Mouse (Mus musculus): ENCODE measurements around the gene Gnat3.
"Not testable (repeated sequence)": the region's sequence is repeated elsewhere in the genome, so short reads cannot be mapped to it uniquely, and the experiment has no call there.

The Gnat3 gene

DNA sequence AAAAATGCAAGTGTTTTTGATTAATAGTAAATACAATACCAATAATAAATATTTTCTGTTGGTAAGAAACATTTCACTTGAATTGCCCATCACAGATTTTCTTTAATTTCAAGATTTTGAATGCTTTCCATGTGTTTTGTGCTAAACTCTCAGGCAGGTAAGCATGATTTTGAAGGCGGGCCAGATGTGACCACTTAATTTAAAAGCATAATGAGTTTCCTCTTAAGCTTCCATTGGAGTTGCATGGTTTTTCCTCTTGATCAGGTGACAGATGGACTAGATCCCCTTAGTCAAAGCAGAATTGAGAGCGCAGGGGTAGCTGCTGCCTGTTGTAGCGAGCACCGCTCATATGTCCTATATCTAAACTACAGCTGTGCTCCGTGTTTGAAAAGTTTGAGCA is at the start of gene Gnat3:
TSS of gene Gnat3 (plus strand) at position 301 of the 400 bp plus-strand sequence.
- DNase-seq (ENCODE audit: low read depth, low spot score) = no peak

DNA sequence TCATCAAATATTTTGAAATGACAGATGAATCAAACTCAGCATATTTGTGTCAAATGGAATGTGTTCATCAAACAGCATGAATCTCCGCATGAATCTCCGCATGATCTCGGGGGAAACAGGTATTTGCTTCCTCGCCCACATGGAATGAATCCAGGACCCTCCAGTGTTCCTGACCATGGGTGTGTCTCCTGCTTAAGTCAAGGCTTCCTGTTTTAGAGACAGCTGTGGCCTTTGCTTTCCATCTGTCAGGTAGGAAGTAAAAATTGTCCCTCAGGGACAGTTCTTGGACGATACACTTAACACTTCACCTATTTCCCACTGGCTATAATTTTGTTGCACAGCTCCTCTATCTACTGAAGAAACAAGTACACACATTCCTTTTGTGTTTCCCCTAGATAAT is 43.4 kb upstream of the Gnat3 start:
- DNase-seq (ENCODE audit: low read depth, low spot score) = no peak

DNA sequence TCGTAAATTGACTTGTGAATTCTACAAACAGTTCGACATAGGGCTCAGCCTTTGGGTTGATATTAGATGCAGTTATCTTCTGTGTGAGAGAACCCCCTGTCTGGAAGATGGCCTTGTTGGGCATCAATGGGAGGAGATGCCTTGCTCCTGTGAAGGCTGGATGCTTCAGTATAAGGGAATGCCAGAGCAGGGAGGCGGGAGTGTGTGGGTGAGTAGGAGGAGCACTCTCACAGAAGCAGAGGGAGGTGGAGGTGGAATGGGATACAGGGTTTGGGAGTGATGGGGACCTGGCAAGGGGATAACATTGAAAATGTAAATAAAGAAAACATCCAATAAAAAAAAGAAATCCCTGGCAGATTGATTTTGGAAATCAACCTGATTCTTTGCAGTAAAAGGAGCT is 38.7 kb upstream of the Gnat3 start:
- DNase-seq (ENCODE audit: low read depth, low spot score) = no peak

DNA sequence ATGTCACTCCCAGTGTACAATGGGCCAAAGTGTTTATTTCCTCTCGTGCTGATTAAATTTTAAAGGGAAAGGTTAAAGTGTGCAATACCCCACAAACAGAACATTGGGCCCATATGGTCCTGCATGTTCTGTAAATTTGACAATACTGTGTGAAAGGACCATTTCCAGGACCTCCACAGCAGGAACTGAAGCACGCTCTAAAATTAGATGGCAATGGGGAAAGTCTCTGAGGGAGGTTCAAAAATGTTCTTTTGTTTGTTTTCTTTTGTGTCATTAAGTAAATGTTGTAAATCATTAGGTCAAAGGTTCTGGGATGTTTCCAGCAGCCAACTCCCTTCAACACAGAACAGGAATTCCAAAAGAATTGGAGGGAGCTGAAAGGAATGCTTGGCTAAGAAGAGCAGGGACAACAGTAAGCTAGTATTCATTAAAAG is 38.2 kb upstream of the Gnat3 start:
- no peak for DNase-seq (ENCODE audit: low read depth, low spot score)

DNA sequence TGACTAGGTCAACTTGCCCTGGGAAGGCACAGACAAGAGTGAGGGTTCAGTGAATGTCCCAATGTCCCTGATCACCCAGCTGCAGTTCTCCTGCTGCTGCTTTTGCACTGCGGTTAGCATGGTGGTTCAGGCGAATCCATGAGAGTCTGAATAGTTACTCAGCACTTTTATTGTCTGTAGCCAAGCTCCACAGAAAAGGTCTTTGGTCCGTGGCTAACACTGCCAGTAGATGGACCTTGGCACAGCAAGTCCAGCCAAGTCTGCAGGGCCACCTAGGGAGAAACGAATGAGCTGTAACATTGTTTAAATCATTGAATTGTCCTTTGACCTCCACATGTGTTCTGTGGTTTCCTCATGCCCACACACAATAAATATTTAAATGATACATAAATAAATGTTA is 33.9 kb upstream of the Gnat3 start:
- no peak for DNase-seq (ENCODE audit: low read depth, low spot score)

DNA sequence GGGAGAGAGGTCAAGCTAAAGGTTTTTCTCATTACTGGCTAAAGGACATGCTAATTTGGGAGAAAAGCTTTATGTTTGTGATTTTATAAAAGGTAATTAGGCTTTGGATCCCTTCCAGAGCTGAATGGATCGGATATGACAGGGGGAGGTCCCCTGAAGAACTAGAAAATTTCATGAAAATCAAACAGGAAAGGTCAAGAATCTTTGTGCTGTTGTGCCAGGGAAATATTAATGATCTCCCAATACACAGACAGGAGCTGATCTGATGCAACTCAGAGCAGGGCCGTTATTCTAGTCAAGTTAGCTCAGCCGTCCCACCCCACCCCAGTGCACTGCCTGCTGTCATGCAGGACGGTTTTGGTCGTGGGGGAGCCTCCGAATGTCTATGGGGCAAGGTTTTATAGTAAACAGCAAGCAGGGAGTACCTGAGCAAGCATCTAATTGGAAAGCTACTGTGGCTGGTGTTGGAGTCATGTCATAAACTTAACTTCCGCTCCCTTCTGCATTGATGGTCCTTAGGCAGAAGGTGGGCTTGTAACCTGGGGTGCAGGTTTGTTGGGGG is 33.3 kb upstream of the Gnat3 start:
- DNase-seq (ENCODE audit: low read depth, low spot score) = no peak

DNA sequence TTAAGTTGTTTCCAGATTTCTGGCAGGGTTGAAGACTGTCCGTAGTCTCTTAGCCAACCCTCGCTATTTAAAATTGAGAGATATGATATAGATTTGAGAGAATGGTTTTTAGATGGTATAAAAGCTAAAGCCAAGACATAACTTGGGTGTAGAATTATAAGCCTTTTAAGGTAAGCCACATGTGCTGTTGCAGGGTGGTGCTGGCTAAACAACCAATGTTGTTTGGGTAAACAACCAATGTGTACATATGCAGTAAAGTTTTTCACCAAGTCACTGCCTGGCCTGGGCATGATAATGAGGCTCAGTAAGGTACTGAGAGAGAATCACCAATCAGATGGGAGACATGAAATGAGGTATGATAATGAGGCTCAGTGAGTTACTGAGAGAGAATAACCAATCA is 30.8 kb upstream of the Gnat3 start:
- DNase-seq (ENCODE audit: low read depth, low spot score) = not testable (repeated sequence)

DNA sequence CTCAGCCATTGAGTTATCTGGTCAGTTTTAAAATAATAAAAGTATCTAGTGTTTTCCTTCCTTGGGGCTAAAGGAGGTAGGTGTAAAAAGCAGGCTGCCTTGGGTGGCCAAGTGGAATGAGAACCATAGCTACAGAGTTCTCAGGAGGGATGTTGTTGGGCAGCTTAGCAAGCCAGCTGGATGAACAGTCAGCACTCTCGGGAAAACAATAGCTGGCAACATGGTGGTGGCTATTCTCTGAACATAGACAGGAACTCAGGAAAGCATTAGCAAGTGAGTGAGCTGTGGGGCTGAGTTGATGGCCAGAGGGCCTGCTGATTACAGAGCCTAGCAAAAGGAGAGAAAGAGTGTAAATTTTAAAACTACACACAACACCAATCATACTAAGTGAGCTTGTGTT is 27.8 kb upstream of the Gnat3 start:
- DNase-seq (ENCODE audit: low read depth, low spot score) = no peak

DNA sequence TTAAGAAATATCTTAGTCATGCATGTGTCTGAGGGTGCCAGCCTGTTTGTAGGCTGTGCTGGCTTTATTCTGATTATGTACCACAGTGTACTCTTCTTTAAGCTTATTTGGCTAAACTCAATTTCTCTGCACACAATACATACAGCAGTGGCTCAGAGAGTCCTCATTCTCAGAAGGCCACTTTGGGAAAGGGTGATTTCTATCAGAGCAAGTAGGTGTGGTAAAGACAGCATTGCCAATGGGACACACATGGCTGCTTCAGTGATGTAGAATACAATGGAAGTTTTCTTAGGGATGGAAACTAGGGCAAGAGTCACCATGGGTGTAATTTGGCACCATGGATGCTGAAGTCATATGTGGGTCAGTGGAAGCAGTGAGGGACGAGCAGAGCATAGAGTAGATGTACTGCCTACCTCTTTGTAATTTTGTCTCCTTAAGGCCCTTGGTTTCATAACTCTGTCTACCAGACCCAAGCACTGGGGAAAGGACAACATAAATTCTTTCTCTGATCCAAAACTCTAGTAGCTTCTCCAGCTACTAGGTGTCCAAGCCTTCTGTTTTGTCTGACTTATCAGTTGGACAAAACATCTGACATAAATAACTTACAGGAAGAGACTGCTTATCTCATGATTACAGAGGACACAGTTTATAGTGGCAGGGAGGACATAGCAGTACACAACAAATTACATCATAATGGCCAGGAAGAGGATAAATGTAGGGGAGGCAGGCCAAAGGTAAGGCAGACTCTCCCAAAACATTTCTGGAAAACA is 24.0 kb upstream of the Gnat3 start:
- DNase-seq (ENCODE audit: low read depth, low spot score) = no peak

DNA sequence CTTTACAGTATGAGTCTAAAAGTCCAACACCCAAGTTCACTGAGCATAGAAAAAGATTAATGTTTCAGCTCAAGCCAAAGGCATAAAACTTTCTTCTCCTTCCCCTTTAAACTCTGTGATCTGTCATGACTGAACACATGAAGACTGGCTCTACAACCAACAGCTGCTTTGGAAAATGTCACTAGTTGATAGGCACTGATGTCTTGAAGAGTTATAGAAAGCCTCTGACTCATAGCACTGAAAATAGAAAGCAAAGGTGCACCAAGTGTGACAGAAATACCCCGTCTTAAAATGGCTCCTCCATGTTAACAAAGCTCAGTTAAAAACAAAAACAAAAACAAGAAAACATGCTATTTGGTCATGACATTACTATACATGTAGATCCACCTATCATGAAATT is 5.9 kb upstream of the Gnat3 start:
- DNase-seq (ENCODE audit: low read depth, low spot score) = no peak

DNA sequence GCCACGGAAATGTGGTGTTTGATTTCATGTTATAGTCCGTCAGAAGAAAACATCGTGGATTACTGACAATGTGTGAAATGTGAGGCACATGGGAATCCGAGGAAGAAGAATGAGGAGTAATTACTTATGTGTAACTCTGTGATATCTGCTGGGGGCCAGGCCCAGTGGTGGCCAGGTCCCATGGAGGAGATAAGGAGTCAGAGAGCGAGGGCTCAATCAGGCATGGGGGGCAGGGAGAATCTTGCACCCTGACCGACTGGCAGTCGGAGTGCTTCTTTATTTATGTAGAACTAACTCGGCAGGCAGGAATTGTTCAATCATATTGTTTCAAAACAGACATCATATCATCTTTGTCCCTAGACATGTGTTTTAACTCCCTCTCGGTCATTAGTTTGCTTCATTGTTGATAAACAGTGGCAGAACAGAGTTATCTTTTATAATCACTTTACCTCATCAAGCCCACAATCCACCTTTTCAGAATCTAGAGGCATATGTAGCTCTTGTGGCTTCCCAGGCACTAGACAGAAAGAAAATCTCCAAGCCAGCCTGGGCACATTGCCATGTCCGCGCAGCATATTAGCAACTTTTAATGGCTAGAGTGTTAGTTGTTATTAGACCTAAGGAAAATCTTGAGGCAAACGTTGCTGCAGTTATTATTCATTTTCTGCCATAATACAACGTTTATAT is 7.5 kb downstream of the Gnat3 start:
- no peak for DNase-seq (ENCODE audit: low read depth, low spot score)

DNA sequence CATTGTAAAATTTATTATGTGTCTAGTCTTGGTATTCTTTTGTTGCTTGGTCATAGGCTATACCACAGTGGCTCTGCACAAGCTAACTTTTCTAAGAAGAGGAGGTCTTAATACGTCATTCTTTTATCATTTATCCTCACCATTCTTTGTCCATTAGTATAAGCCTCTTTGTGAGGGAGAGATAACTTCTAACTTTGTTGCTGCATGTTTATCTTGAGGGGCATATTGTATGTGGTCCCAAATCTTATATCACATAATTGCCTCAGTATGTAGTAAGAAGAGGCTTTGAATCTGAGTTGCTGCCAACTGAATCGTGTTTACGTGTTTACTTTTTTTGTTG is 8.0 kb downstream of the Gnat3 start:
- no peak for DNase-seq (ENCODE audit: low read depth, low spot score)

DNA sequence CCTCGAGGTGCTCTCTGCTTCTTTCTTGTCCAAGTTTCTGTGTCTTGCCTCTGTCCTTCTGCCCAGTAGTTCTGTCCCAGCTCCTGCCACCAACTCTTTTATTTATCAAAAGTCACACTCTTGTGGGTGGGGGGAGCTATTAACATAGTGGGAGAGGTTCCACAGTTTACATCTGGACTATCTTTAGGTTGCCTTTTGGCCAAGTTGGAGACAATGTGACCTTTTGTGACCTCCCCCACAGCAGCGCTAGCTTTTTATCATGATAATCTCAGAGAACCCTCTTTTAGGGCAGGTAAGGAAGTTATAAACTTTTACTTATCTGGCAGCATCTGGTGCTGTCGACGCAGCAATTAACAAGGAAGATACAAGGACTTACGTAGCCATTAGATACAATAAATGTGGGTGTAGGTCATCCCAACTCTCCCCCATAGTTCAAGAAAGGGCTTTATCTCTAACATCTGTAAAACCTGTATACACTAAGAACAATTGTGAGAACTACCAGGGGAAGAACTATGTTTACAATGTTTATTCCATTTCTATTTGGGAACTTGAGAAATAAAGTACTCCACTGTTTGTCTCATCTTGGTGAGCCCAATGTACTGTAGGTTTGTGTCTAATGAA is 18.3 kb downstream of the Gnat3 start:
- no peak for DNase-seq (ENCODE audit: low read depth, low spot score)

DNA sequence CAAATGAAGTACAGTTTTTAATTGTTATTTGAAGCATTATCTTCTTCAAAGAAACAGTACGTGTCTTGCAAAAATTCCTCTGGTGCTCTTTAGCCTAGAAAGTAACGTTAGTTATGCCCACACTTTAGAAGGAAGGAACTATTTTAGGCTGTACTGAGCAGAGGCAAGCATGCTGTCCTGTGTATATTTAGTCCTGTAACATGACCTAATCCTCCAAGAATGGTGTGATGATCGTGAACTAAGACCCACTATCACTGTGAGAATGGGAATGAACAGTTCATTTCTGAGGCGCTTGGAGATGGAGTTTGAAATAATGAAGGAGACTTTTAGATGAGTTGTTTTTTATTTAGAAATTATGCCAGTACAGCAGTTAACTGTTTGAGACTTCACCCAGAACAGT is 20.4 kb downstream of the Gnat3 start:
- DNase-seq (ENCODE audit: low read depth, low spot score) = no peak

DNA sequence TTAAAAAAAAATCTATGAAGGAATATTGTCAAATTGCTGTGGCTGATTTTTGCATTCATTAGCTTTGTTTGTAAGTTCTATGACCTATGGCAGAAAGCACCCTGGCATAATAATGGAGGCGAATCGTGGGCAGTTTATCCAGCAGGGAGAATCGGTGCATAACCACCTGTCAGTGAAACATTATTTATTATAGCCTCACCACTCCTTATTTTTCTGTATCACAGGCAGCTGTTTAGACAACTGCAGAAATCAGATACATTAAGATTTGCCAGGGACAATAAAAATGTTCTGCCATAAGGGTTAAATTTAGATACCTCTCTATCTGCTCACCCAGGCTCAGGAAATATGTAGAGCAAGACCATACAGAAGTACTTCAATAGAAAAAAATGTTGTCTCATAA is 22.2 kb downstream of the Gnat3 start:
- DNase-seq (ENCODE audit: low read depth, low spot score) = no peak

DNA sequence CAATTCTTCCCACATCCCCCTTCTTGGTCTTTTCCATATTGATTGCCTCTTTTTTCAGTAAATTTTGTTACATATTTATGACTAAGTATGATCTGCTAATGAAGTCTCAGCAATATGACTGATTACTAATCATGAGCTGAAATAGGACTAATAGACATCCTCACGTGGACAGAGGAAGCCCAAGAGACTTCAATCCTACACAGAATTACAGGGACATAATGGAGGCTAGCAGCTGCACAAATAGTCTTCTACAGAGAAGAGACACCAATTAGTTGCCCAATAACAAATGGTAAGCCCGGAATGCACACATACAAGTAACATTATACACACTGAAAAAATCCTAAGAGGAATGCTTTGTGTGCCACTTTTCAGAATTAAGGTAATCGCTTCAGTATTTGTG is 24.3 kb downstream of the Gnat3 start:
- no peak for DNase-seq (ENCODE audit: low read depth, low spot score)

DNA sequence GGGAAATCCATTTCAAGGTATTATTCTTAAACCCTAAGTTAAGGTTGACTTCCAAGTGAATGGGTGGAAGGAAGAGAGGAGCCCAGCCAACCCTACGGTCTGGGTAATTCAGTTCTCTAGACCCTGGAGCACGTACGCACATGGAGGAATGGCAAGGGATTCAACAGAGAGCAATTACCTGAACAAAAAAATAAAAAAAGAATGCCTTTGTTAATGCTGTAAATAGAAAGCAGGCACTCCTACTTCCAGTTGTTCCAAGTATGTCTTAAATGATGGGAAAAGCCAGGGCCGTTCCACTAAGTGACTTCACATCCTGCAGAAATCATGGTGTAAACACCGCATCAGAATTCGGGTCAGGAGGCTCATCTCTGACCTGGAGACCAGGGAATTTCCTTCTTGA is 28.3 kb downstream of the Gnat3 start:
- DNase-seq (ENCODE audit: low read depth, low spot score) = no peak

DNA sequence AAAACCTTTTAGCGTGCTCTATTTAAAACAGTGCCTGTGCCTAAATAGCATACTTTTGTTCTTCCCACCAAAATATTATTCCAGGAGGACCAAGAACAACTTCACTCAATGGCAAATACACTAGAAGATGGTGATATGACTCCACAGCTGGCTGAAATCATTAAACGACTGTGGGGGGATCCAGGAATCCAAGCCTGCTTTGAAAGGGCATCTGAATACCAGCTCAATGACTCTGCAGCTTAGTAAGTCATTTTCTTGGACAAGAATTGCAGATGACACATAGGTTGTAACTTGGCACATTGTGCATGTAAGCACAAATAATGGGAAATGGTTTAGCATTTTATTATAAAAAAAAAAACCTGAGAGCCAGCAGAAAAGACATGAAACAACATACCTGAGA is 37.2 kb downstream of the Gnat3 start:
- DNase-seq (ENCODE audit: low read depth, low spot score) = no peak

DNA sequence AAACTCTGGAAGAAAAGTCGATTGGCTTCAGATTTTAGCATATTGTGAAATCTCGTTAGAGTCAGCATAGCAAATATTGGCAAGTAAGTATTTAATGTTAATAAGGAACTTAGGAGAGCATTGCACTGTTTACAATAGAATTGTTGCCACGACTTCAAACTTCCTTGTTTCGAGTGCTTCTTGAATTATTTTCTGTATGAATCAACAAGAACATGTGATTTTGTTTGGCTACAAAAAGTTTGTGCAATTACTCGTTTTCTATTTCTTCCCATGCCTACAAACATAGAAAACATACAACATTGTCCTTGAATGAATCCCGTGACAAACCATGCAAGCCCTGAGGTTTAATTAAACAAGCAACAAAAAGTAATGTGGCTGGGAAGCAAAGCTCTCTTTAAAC is 37.8 kb downstream of the Gnat3 start:
- no peak for DNase-seq (ENCODE audit: low read depth, low spot score)

DNA sequence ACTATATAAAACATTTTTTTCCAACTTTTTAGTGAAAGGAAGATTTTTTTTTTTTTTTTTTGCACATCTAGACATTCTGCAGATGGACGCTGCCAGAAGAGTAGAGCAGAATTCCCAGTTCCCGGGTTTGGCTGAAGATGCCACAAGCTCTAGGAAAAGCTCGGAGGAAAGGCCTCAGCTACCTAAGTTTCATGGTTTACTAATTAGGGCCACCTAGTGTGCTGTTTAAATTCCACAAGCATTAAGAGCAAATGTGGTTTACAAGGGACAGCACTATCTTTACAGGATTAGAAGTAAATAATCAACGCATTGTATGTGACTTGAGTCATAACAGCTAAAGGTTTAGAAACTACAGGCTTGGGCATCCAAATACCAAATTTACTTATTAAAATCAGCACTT is 39.3 kb downstream of the Gnat3 start:
- DNase-seq (ENCODE audit: low read depth, low spot score) = no peak

DNA sequence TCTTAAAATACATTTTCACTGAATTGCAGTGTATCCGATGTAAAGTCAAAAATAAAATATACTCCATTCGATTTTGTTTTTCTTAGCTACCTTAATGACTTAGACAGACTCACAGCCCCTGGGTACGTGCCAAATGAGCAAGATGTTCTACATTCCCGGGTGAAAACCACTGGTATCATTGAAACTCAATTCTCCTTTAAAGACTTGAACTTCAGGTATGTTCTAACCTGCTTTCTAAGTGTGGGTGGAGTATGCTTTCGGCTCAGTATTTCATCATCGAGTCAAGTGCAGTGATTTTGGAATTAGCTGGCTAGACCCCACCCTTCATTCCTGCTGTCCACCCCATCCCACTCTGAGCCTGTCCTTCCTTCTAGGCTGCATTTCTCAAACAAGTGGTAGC is 41.3 kb downstream of the Gnat3 start:
- DNase-seq (ENCODE audit: low read depth, low spot score) = no peak

DNA sequence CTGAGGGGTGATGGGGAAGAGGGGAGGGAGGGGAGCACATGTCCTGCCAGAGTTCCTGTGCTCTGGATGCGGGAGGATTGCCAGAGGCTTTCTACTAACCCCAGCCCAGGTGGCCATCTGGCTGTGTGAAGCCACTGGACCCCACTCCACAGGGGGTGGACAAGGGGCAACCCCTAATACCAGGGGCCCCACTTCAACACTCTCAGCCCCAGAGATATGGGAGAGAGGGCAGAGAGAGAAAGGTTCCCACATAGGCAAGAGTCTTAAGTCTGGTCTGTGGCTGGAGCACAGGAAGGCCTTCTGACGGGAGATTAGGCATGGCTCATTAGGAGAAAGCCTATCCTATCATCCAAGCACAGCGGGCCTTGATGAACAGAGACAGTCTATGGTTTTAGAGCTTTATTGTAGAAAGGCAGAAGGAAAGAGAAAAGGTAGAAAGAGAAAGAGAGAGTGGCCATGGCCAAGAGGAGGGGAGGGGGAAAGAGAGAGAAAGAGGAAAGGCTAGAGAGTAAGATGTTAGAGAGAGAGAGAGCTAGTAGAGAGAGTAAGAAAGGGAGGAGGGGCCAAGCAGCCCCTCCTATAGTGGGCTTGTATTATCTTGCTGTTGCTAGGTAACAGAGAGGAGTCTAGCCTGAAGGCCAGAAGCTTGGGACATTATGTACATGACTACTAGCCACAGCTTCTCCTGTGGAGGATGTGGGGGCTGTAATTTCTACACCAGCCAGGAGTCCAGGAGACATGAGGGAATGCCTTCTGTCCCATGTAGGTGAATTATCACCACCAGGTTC is 42.7 kb downstream of the Gnat3 start:
- DNase-seq (ENCODE audit: low read depth, low spot score) = no peak

All from brain, embryonic 18.5 days (tissue).